Mouse (Mus musculus) hematopoietic multipotent progenitor cell, adult 10-12 weeks (in vitro differentiated cells): Measurements from ENCODE around the gene Anapc2. TPM values are rescaled to one million over a fixed set of nuclear protein-coding genes. Genes with fewer than 3 reads are reported as not detected.

Source experiments
- polyA plus RNA-seq: library from polyadenylated mRNA; stranded (reverse); fragments of >175 nt; gene quantifications from 2 replicates; pipeline ENCODE4 v1.2.3, GENCODE M21; 2012; ENCODE audit warnings: low replicate concordance

Anapc2 gene
- polyA plus RNA-seq, result 19.8 and 24.6 TPM in 2 replicates

DNA sequence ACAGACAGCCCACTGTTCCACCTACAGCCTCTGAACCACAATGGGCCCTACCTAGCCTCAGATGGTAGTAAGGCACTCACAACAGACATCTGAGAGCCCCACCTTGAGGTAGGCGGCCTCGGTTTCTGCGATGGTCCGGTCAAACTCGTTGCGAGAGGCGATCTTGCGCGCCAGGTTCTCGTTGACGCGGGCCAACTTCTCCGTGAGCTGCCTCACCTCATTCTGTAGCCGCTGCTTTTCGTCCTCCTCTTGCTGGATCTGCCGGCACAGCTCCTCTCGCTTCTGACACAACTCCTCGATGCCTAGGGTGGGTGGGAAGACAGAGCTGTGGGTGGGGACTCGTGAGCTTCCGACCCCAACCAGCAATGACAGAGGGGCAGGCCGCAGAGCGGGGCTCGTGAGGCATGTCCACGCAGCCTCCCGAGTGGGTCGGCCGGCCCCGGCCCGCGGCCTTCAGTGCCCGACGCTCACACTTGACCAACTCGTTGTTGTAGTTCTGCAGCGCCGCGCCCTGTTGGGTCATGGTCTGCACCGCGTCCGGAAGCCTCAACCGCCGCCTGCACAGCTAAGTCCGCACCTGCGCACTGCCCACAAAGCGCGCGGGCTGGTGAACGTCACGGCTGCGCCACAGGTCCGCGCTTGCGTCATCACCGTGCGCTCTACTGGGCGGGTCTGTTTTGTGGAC, at the start of gene Anapc2, which contains the start of gene Ssna1:
Anapc2 (plus strand) TSS at position 652 of the 685 bp plus-strand sequence.
Ssna1 (minus strand) TSS at position 612 of the 685 bp plus-strand sequence.

DNA sequence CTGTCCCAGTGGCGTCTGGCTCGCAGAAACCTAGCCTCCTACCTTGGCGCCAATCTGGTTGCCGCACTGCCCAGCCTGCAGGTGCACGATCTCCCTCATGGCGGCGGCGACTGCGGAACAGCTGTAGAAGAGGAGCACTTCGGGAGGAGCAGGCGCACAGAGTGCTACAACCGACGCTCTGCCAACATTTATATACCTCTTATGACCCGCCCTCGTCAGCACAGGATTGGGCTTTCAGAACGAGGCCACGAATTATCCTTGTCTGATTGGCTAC, 47.8 kb upstream of the Anapc2 start, which contains the start of gene Tubb4b:
Tubb4b (minus strand) TSS at position 211 of the 274 bp plus-strand sequence.

DNA sequence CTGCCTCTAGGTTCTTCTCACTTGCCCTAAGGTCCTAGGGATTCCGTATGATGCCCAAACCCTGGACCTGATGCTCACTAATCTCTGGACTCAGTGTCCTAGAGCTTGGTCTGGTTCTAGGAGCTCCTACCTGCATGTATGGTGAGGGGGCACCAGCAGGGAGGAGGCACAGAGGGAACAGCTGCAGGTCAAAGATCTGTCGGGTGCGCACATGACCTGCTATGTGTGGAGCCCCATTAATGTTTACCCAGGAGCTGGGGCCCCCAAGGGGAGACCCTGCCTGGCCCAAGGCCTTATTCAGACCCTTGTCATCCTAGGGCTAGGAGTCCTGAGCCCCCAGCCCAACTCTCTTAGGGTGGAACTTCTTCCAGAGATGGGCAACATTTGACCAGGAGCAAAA, 38.2 kb upstream of the Anapc2 start, which contains the start of gene Slc34a3:
Slc34a3 (minus strand) TSS at position 315 of the 400 bp plus-strand sequence.

DNA sequence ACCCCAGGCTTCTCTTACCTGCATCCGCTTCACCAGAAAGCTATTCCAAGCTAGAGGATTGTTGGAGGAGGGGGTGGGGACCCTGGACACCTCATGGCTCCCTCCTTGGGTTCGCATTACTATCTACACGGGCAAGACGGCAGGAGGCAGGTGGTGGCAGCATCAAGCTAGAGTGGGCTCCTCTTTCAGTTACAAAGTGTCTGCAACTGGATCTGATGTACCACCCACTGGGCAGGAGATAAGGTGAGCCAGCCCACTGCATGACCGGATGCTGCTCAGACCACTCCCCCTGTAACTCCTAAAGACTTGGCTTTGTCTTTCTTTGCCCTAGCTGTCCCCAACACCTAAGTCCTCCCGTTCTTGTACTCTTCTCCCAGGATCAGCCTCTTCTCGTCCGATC, 35.7 kb upstream of the Anapc2 start, which contains the start of gene Rnf224:
Rnf224 (minus strand) TSS at position 174 of the 400 bp plus-strand sequence.

DNA sequence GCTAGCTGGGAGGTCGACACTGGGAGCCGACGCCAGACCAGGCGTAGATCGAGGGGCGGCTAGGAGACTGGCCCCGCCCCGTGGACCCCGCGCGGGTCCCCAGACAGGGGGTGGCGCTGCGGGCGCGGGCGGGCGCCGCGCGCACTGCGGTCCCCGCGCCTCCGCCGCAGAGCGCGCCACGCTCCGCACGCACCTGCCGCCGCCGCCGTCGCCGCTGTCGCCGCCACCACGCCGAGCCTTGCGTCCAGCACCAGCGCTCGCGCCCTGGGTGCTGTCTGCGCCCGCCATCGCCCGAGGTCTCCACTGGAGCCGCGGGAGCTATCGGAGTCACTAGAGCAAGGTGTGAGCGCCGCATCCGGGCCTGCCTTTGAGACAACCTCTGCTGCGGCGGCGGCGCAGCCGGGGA, 30.2 kb upstream of the Anapc2 start, which contains the start of the genes Rnf208 and Cysrt1:
Rnf208 (plus strand) TSS at position 155 of the 406 bp plus-strand sequence.
Cysrt1 (minus strand) TSS at position 352 of the 406 bp plus-strand sequence.

DNA sequence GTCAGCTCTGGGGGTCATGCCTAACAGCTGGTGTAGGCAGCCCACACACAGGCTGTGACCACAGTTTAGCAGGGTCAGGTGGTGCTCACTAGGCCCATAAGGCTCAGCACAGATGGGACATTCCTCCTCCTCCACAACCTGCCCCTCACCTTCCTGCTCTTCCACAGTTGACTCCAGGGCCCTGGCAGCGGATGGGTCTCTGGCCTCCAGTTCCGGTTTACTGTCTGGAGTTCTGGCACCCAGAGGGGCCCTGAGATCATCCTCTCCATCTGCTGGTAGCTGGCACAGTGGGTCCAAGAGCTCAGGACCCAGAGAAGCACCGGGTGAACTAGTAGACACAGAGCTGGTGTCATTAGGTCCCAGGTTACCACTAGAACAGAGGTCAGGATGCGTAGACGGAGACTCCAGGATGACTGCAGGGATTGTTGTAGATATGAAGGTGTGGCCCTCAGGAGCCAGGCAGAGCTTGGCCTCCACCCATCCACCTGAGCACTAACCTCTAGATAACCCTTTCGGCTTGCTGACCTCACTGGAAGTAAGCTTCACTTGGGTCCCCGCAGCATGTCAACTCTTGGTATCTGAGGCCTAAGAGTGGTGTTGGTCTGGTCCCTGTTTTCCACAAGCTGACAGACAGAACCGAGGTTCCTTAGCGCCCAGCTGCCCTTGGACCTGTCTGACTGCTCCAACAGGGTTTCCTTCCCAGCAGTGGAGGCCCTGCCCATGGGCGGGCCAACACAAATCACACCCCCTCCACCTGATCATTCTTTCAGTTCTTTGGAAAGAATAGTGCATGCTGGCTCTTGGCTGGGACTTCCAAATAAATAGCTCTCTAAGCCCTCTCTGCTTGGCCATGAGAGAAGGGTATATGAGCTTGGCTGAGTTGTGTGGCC, 25.9 kb upstream of the Anapc2 start, which contains the start of gene AL732309.1:
AL732309.1 (minus strand) TSS at position 681 of the 890 bp plus-strand sequence.

DNA sequence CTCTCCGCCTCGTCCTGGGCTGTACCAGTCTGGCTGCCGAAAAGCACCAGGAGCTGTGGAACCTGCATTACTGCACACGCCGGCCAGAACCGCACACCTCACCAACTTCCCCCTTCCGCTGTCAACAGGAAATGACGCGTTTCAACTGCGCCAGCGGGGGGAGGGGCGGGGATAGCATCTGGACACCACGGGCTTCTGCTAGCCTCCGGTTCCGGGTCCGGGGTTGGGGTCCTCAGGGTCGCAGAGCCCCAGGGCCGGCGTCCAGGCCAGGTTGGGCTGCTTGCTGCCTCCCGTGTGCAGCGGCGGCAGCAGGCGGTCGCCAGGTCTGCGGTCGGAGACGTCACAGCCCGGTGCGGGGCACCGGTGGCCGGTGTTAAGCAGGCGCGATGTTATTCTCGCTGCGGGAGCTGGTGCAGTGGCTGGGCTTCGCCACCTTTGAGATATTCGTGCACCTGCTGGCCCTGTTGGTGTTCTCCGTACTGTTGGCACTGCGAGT, 16.9 kb upstream of the Anapc2 start, which contains the start of gene Tmem203:
Tmem203 (plus strand) TSS at position 156 of the 496 bp plus-strand sequence.

DNA sequence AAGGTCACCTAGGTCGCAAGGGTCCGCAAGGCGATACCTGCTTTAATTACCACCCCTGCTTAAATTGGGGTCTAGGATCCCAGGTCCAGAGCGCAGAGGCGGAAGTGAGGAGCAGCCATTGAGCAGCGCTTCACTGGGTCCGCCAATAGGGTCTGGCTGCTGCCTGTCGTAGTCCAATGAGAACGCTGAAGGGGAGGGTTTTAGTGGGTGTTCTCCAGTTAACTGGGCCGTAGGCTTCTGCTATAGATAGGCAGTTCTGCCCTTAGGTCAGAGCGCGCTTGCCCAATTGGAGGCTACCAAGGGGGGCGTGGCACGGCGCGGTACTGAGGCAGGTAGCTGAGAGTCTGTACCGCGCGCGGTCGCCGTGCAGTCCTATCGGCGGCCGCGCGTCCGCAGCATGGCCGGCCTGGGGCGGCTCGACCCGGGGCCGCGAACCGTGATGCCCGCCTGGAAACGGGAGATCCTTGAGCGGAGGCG, 9.9 kb upstream of the Anapc2 start, which contains the start of gene Tprn:
Tprn (plus strand) TSS at position 328 of the 477 bp plus-strand sequence.

DNA sequence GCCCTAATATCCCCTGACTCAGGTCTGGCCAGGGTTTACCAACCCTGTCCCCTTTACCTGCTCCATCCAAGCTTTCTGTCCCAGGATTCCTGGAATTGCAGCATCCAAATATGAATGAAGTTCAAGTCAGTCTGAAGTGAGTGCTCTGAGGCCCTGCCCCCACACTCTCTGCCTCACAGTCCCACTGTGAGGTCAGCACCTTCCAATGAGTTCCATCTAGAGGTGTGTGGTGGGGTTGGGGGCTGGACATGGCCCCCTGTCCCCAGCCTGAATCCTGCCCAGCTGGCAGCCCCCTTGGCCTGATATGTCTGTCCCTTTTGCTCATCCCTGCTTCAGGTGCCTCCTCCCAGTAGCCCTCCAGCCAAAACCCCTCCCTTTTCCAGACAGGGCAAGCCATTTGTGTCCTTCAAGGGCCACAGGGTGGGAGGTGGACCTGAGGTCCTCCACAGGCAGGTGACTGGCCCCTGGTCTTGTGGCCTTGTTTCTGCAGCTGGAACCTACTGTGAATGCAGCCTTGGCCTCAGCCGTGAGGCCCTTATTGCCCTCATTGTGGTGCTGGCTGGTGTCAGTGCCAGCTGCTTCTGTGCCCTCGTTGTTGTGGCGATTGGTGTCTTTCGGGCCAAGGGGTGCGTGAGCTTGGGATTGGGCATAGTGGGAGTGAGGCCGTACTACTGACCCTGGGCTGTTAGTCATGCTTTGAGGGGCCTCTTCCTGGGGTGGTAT, 15.8 kb downstream of the Anapc2 start, which contains the start of gene Tmem210:
Tmem210 (plus strand) TSS at position 219 of the 723 bp plus-strand sequence.

DNA sequence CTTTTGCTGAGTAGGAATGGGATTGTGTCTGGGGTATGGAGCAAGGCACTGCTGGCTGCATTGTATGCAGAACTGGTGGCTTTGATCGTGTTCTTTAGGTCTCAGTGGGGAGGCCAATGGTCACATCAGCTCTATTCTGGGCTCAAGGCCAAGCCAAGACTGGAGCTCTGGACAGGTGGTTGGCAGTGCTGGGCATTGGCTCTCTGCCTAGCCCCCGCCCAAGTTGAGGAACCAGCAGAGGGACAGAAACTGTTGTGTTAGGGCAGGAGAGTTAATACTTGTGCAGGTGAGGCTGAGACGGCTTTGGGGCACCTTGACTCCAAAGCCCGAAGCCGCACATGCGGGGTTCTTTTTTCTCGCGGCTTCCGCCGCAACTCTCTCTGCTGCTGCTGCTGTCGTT, 17.4 kb downstream of the Anapc2 start, which contains the start of gene Lrrc26:
Lrrc26 (plus strand) TSS at position 265 of the 400 bp plus-strand sequence.

DNA sequence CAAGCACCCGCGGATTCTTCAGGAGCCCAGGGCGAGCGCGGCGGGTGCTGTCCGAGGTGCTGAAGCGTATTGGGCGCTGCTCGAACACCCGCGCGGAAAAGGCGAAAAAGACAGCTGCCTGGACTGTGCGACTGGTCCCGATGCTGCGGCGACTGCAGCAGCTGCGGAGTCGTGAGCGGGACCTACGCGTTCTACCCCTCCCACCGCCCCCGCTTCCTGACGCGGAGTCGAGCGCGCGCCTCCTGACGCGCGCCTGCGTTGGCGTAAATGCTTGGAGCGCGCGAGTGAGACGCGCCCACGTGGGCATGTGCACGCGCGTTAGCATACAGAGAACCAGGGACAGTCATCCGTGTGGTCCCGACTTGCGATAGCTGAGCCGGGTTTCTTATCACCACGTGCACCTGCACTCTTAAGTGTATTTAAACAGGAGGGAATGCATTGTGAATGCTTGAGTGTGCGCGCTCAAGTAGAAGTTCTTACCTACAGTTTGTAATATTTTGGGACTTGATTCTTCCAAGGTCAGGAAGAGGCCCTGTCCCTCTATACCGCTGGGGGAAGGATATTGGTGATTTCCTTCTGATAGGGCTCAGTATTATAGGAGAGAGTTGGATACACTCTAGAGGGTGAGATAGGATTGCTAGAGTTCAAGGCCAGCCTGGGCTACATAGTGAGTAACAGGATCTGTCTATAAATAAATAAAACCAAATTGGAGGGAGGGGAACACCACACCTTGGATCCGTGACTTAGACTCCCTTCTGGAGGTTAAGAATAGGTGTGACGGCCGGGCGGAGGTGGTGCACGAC, 46.9 kb downstream of the Anapc2 start, which contains the start of gene Grin1:
Grin1 (minus strand) TSS at position 217 of the 803 bp plus-strand sequence.

DNA sequence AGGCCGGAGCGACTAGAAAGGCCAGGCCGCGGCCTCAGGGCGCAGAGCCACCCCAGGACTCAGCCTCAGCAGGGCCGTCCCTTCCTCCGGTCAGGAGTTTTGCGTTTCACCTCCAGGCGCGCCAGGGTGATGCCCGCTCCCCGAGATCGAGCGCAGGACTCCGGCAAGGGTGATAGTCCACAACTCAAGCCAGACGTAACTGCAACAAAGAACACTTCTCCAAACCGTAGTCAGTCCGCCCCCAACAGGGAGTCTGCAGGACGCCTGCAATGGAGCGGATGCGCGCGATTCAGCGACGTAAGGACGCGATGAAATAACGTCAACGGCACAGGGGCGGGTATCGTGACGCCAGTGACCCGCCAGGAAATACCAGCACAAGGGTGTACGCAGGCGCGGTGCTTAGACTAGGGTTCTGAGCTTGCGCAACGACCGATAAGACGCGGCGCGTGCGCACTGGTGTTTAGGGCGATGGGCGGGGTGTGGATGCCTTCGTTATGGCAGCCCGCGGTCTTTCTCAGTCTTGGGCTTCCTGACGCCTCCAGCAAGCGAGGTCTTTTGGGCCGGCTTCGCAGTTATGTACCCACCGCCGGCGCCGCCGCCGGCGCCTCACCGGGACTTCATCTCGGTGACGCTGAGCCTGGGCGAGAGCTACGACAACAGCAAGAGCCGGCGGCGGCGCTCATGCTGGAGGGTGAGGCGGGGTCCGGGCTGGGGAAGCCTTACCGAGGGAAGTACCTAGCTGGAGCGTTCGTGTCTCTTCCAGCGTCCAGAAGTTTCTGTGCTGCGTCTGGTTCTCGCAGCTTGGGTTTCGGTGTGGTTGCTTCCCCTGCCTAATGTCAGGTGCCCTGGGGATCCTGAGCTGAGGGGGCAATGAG, 60.2 kb downstream of the Anapc2 start, which contains the start of gene Man1b1:
Man1b1 (plus strand) TSS at position 53 of the 875 bp plus-strand sequence.

Other genes with a start within 250 kb of the Anapc2 start
- 24.0 and 47.9 TPM in 2 replicates for gene Nsmf, start 218.1 kb upstream of the Anapc2 start, polyA plus RNA-seq
- gene Entpd8, start 192.2 kb upstream of the Anapc2 start, polyA plus RNA-seq, result not detected in 2 replicates
- 0.07 and 0.45 TPM in 2 replicates for gene Noxa1, start 177.3 kb upstream of the Anapc2 start, polyA plus RNA-seq
- 10.2 and 19.3 TPM in 2 replicates for gene Nrarp, start 91.7 kb upstream of the Anapc2 start, polyA plus RNA-seq
- 52.8 and 77.9 TPM in 2 replicates for gene Tor4a, start 75.6 kb upstream of the Anapc2 start, polyA plus RNA-seq
- 30.0 and 35.5 TPM in 2 replicates for gene Nelfb, start 61.0 kb upstream of the Anapc2 start, polyA plus RNA-seq
- gene Stpg3, start 57.8 kb upstream of the Anapc2 start, polyA plus RNA-seq, result 0.19 TPM in 1 of 2 replicates, not detected in the other
- 0.13 TPM in 1 of 2 replicates, not detected in the other for gene Fam166a, start 53.7 kb upstream of the Anapc2 start, polyA plus RNA-seq
- 38.7 and 174 TPM in 2 replicates for gene Tubb4b, start 47.8 kb upstream of the Anapc2 start, polyA plus RNA-seq
- gene Slc34a3, start 38.1 kb upstream of the Anapc2 start, polyA plus RNA-seq, result not detected in 2 replicates
- 0.13 TPM in 1 of 2 replicates, not detected in the other for gene Rnf224, start 35.7 kb upstream of the Anapc2 start, polyA plus RNA-seq
- 1.9 and 6.1 TPM in 2 replicates for gene Rnf208, start 30.2 kb upstream of the Anapc2 start, polyA plus RNA-seq
- gene Cysrt1, start 30.0 kb upstream of the Anapc2 start, polyA plus RNA-seq, result not detected in 2 replicates
- gene AL732309.1, start 25.6 kb upstream of the Anapc2 start, polyA plus RNA-seq, result 2.6 and 4.1 TPM in 2 replicates
- 12.0 and 24.1 TPM in 2 replicates for gene Tmem203, start 17.0 kb upstream of the Anapc2 start, polyA plus RNA-seq
- 25.3 and 55.9 TPM in 2 replicates for gene Tprn, start 9.9 kb upstream of the Anapc2 start, polyA plus RNA-seq
- gene Ssna1, start within 50 bp of the Anapc2 start, polyA plus RNA-seq, result 76.2 and 82.8 TPM in 2 replicates
- not detected in 2 replicates for gene Tmem210, start 15.7 kb downstream of the Anapc2 start, polyA plus RNA-seq
- gene Lrrc26, start 17.4 kb downstream of the Anapc2 start, polyA plus RNA-seq, result not detected in 2 replicates
- 0.03 TPM in 2 replicates for gene Grin1, start 46.7 kb downstream of the Anapc2 start, polyA plus RNA-seq
- gene Man1b1, start 59.9 kb downstream of the Anapc2 start, polyA plus RNA-seq, result 24.2 and 25.3 TPM in 2 replicates
- gene Dpp7, start 83.9 kb downstream of the Anapc2 start, polyA plus RNA-seq, result 6.8 and 11.7 TPM in 2 replicates
- 20.6 and 22.9 TPM in 2 replicates for gene Uap1l1, start 93.2 kb downstream of the Anapc2 start, polyA plus RNA-seq
- gene Sapcd2, start 99.8 kb downstream of the Anapc2 start, polyA plus RNA-seq, result 6.3 and 11.6 TPM in 2 replicates
- 0.10 TPM in 1 of 2 replicates, not detected in the other for gene Entpd2, start 123.4 kb downstream of the Anapc2 start, polyA plus RNA-seq
- 3.8 and 4.4 TPM in 2 replicates for gene Npdc1, start 126.9 kb downstream of the Anapc2 start, polyA plus RNA-seq
- 4.5 and 10.9 TPM in 2 replicates for gene Fut7, start 150.8 kb downstream of the Anapc2 start, polyA plus RNA-seq
- 32.3 and 48.6 TPM in 2 replicates for gene Abca2, start 156.2 kb downstream of the Anapc2 start, polyA plus RNA-seq
- gene Clic3, start 184.4 kb downstream of the Anapc2 start, polyA plus RNA-seq, result not detected in 2 replicates
- gene Paxx, start 188.6 kb downstream of the Anapc2 start, polyA plus RNA-seq, result 82.6 and 103 TPM in 2 replicates
- gene Ptgds, start 197.6 kb downstream of the Anapc2 start, polyA plus RNA-seq, result not detected in 2 replicates
- not detected in 2 replicates for gene Lcn12, start 221.4 kb downstream of the Anapc2 start, polyA plus RNA-seq
- gene Fbxw5, start 228.3 kb downstream of the Anapc2 start, polyA plus RNA-seq, result 16.5 and 48.8 TPM in 2 replicates
- gene C8g, start 229.2 kb downstream of the Anapc2 start, polyA plus RNA-seq, result 0.27 TPM in 1 of 2 replicates, not detected in the other